Mouse (Mus musculus): ENCODE measurements around the gene Otub1. TPM values are rescaled to one million over a fixed set of nuclear protein-coding genes. Genes with fewer than 3 reads are reported as not detected.

The Otub1 gene
- polyA plus RNA-seq, 2 experiments, result 34.7 to 50.5 TPM

GRCm38 (mm10) chr19:7165509-7166199 is 40.5 kb downstream of the Otub1 start:
- no peak for ATAC-seq (ENCODE audit: insufficient read depth)
- H3K9me3 ChIP-seq (ENCODE audit: control insufficient read depth, low read length), result no peaks in the 10 kb centered on the region
- no peak overlapping the region for H3K27ac ChIP-seq
- H3K36me3 ChIP-seq (replicated peaks; ENCODE audit: control insufficient read depth, insufficient read depth, low read depth), result no peaks in the 10 kb centered on the region
- H3K27me3 ChIP-seq (ENCODE audit: control insufficient read depth, insufficient read depth, low read length), result peaks cover 56% of the 10 kb centered on the region
- no peak overlapping the region for H3K9ac ChIP-seq (replicated peaks)
- peak overlapping the region; percentile 59 for H3K4me2 ChIP-seq (ENCODE audit: low read depth)
- 1% methylated on average over 79 of the region's 105 CpGs for WGBS (ENCODE audit: insufficient replicate concordance)
- peak overlapping the region in 1 of 2 experiments; percentile 51; a peak in 3 of 4 replicates for H3K4me3 ChIP-seq (ENCODE audit: insufficient read depth in 1 of 2, low read depth in 2 of 2, low read length in 2 of 2)
- H3K4me1 ChIP-seq (replicated peaks; ENCODE audit: control insufficient read depth in 2 of 2, insufficient read depth in 2 of 2, low read length in 1 of 2), result no peaks in the 10 kb centered on the region
- no peak for DNase-seq (ENCODE audit: low read depth in 3 of 3, low spot score in 3 of 3)
- TF ChIP-seq EP300 (IDR thresholded peaks at IDR 0.05; ENCODE audit: low read depth) (no peak), CTCF (IDR thresholded peaks at IDR 0.05; ENCODE audit: low read depth) (no peak)

- DNase-seq (ENCODE audit: low read depth in 3 of 3, low spot score in 3 of 3), result no peak
- peak overlapping the region in 1 of 2 experiments; percentile 51; a peak in 2 of 4 replicates for H3K4me3 ChIP-seq (ENCODE audit: insufficient read depth in 1 of 2, low read depth in 2 of 2, low read length in 2 of 2)
- no peak for ATAC-seq (ENCODE audit: insufficient read depth)
- no peak for TF ChIP-seq EP300 (IDR thresholded peaks at IDR 0.05; ENCODE audit: low read depth)
- no peak for TF ChIP-seq CTCF (IDR thresholded peaks at IDR 0.05; ENCODE audit: low read depth)
- WGBS (ENCODE audit: insufficient replicate concordance), result 2% methylated on average over 35 of the region's 35 CpGs
- no peaks in the 10 kb centered on the region for H3K36me3 ChIP-seq (replicated peaks; ENCODE audit: control insufficient read depth, insufficient read depth, low read depth)
- H3K9ac ChIP-seq (replicated peaks), result no peak overlapping the region
- no peaks in the 10 kb centered on the region for H3K4me1 ChIP-seq (replicated peaks; ENCODE audit: control insufficient read depth in 2 of 2, insufficient read depth in 2 of 2, low read length in 1 of 2)
- no peaks in the 10 kb centered on the region for H3K9me3 ChIP-seq (ENCODE audit: control insufficient read depth, low read length)
- no peak overlapping the region for H3K27ac ChIP-seq
- peaks cover 56% of the 10 kb centered on the region for H3K27me3 ChIP-seq (ENCODE audit: control insufficient read depth, insufficient read depth, low read length)
- peak overlapping the region; percentile 59 for H3K4me2 ChIP-seq (ENCODE audit: low read depth)
These were observed 41.2 kb downstream of the Otub1 start for GRCm38 (mm10) chr19:7164820-7165323.

GRCm38 (mm10) chr19:7164238-7164637 is 41.9 kb downstream of the Otub1 start:
- H3K27ac ChIP-seq, result no peak overlapping the region
- no peak overlapping the region for H3K4me3 ChIP-seq (ENCODE audit: insufficient read depth in 1 of 2, low read depth in 2 of 2, low read length in 2 of 2)
- no peak overlapping the region for H3K4me2 ChIP-seq (ENCODE audit: low read depth)
- H3K27me3 ChIP-seq (ENCODE audit: control insufficient read depth, insufficient read depth, low read length), result peaks cover 56% of the 10 kb centered on the region
- DNase-seq (ENCODE audit: low read depth in 3 of 3, low spot score in 3 of 3) (no peak), ATAC-seq (ENCODE audit: insufficient read depth) (no peak)
- no peaks in the 10 kb centered on the region for H3K9me3 ChIP-seq (ENCODE audit: control insufficient read depth, low read length)
- no peak overlapping the region for H3K9ac ChIP-seq (replicated peaks)
- no peaks in the 10 kb centered on the region for H3K36me3 ChIP-seq (replicated peaks; ENCODE audit: control insufficient read depth, insufficient read depth, low read depth)
- WGBS (ENCODE audit: insufficient replicate concordance), result 22% methylated on average over 6 of the region's 6 CpGs
- no peaks in the 10 kb centered on the region for H3K4me1 ChIP-seq (replicated peaks; ENCODE audit: control insufficient read depth in 2 of 2, insufficient read depth in 2 of 2, low read length in 1 of 2)
- TF ChIP-seq CTCF (IDR thresholded peaks at IDR 0.05; ENCODE audit: low read depth) (no peak), EP300 (IDR thresholded peaks at IDR 0.05; ENCODE audit: low read depth) (no peak)

GRCm38 (mm10) chr19:7161064-7161463 is 45.1 kb downstream of the Otub1 start:
- no peak overlapping the region for H3K4me3 ChIP-seq (ENCODE audit: insufficient read depth in 1 of 2, low read depth in 2 of 2, low read length in 2 of 2)
- no peak overlapping the region for H3K27ac ChIP-seq
- no peak overlapping the region for H3K4me2 ChIP-seq (ENCODE audit: low read depth)
- no peaks in the 10 kb centered on the region for H3K36me3 ChIP-seq (replicated peaks; ENCODE audit: control insufficient read depth, insufficient read depth, low read depth)
- H3K4me1 ChIP-seq (replicated peaks; ENCODE audit: control insufficient read depth in 2 of 2, insufficient read depth in 2 of 2, low read length in 1 of 2), result no peaks in the 10 kb centered on the region
- no peak for TF ChIP-seq CTCF (IDR thresholded peaks at IDR 0.05; ENCODE audit: low read depth)
- no peaks in the 10 kb centered on the region for H3K9me3 ChIP-seq (ENCODE audit: control insufficient read depth, low read length)
- DNase-seq (ENCODE audit: low read depth in 3 of 3, low spot score in 3 of 3) (no peak), ATAC-seq (ENCODE audit: insufficient read depth) (no peak)
- no peak overlapping the region for H3K9ac ChIP-seq (replicated peaks)
- 52% methylated on average over 3 of the region's 3 CpGs for WGBS (ENCODE audit: insufficient replicate concordance)
- H3K27me3 ChIP-seq (ENCODE audit: control insufficient read depth, insufficient read depth, low read length), result peaks cover 33% of the 10 kb centered on the region

GRCm38 (mm10) chr19:7160151-7160906 is 45.8 kb downstream of the Otub1 start:
- DNase-seq (ENCODE audit: low read depth in 3 of 3, low spot score in 3 of 3), result no peak

More at GRCm38 (mm10) chr19:7160151-7160906, 45.8 kb downstream of the Otub1 start:
- no peaks in the 10 kb centered on the region for H3K9me3 ChIP-seq (ENCODE audit: control insufficient read depth, low read length)
- ATAC-seq (ENCODE audit: insufficient read depth), result no peak
- H3K4me1 ChIP-seq (replicated peaks; ENCODE audit: control insufficient read depth in 2 of 2, insufficient read depth in 2 of 2, low read length in 1 of 2), result no peaks in the 10 kb centered on the region
- H3K27ac ChIP-seq, result no peak overlapping the region
- H3K36me3 ChIP-seq (replicated peaks; ENCODE audit: control insufficient read depth, insufficient read depth, low read depth), result no peaks in the 10 kb centered on the region
- TF ChIP-seq EP300 (IDR thresholded peaks at IDR 0.05; ENCODE audit: low read depth), result no peak
- TF ChIP-seq CTCF (IDR thresholded peaks at IDR 0.05; ENCODE audit: low read depth), result peak; percentile 84
- no peak overlapping the region for H3K4me2 ChIP-seq (ENCODE audit: low read depth)
- peaks cover 25% of the 10 kb centered on the region for H3K27me3 ChIP-seq (ENCODE audit: control insufficient read depth, insufficient read depth, low read length)
- no peak overlapping the region for H3K4me3 ChIP-seq (ENCODE audit: insufficient read depth in 1 of 2, low read depth in 2 of 2, low read length in 2 of 2)
- no peak overlapping the region for H3K9ac ChIP-seq (replicated peaks)
- WGBS (ENCODE audit: insufficient replicate concordance), result 11% methylated on average over 13 of the region's 14 CpGs

Data from liver, embryonic 14.5 days (tissue).